Mouse (Mus musculus) bone marrow, adult 2 months (tissue): ENCODE data around the gene Lima1.

Source experiments
- CTCF ChIP-seq: fragments of 200-500 bp; IDR thresholded peaks from 2 replicates; pipeline ENCODE4 v1.5.1; 2011; ENCODE audit warnings: low read length, control low read depth; ENCODE audit not compliant: control insufficient read depth, insufficient read depth
- POLR2A ChIP-seq: fragments of 200-500 bp; IDR thresholded peaks from 2 replicates; pipeline ENCODE4 v1.6.1; 2011; ENCODE audit warnings: low read depth, mild to moderate bottlenecking, control low read depth, low read length, borderline replicate concordance; ENCODE audit not compliant: control insufficient read depth

- TF ChIP-seq POLR2A (no peak), CTCF (no peak)
Measured at GRCm38 (mm10) chr15:99823322-99823898, 51.8 kb downstream of the Lima1 start.
